Mouse (Mus musculus) forebrain, embryonic 12.5 days (tissue): ENCODE data around the gene Arid5a. TPM values are rescaled to one million over a fixed set of nuclear protein-coding genes. Genes with fewer than 3 reads are reported as not detected.
A peak's percentile ranks its signal among the peaks of the same experiment; 100 is the strongest.

Source experiments
- ATAC-seq: fragments of 200-750 bp; cut with Nextera tagmentation; 2 replicates; pipeline ENCODE4 v1.8.0; 2017; ENCODE audit warnings: moderate TSS enrichment; ENCODE audit not compliant: low FRiP score
- H3K27ac ChIP-seq: fragments of 300-500 bp; sonication (generic); 2 replicates; pipeline ENCODE4 v1.5.1; 2016; ENCODE audit warnings: mild to moderate bottlenecking
- H3K27me3 ChIP-seq: fragments of 300-500 bp; sonication (generic); 2 replicates; pipeline ENCODE4 v1.6.1; 2016; ENCODE audit warnings: mild to moderate bottlenecking
- H3K36me3 ChIP-seq: fragments of 300-500 bp; sonication (generic); replicated peaks from 2 replicates; pipeline ENCODE4 v1.6.1; 2016; ENCODE audit warnings: mild to moderate bottlenecking
- H3K4me1 ChIP-seq: fragments of 300-500 bp; sonication (generic); 2 replicates; pipeline ENCODE4 v1.6.1; 2016
- H3K4me2 ChIP-seq: fragments of 300-500 bp; sonication (generic); 2 replicates; pipeline ENCODE4 v1.6.1; 2016; ENCODE audit warnings: mild to moderate bottlenecking, moderate library complexity
- H3K4me3 ChIP-seq: fragments of 300-500 bp; sonication (generic); replicated peaks from 2 replicates; pipeline ENCODE4 v1.5.1; 2016; ENCODE audit warnings: mild to moderate bottlenecking
- H3K9ac ChIP-seq: fragments of 300-500 bp; sonication (generic); 2 replicates; pipeline ENCODE4 v1.6.1; 2016; ENCODE audit warnings: mild to moderate bottlenecking
- H3K9me3 ChIP-seq: fragments of 300-500 bp; sonication (generic); 2 replicates; pipeline ENCODE4 v1.6.1; 2016
- WGBS: fragments of 180-500 bp; shearing (Covaris S2); methylation state at CpG from one replicate; pipeline ENCODE4 v1.1.7; 2016; 5-methylcytosine and 5-hydroxymethylcytosine counted together
- polyA plus RNA-seq: library from polyadenylated mRNA; unstranded; fragments of >200 nt; fragmentation: Nextera tagmentation; extraction: Ambion mirVana; gene quantifications from 2 replicates; pipeline ENCODE4 v1.2.1, GENCODE M21; 2016

Gene Arid5a
- polyA plus RNA-seq, 1 experiment from 2014 or later: 2.0 TPM

DNA sequence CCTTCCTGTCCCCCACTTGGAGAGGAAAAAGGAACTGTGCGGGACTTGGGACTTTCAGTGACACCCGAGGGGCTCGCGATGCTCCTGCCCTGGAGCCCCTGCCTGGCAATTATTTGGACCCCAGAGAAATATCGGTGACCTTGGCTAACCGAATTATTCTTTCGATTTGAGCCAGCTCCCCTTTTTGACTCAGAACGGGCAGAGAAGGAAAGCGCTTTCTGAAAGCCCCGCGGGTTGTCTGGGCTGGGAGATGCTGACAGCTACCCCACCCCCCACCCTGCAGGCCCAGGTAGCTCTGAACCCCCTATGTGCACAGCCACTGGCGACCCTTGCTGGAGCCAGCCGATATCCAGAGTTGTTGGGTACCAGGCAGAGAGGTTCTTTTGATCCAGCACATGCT lies 8.4 kb upstream of the Arid5a start:
- Histone ChIP-seq H3K9me3 (no peaks in the 10 kb centered on the region), H3K27me3 (peaks cover 59% of the 10 kb centered on the region), H3K4me2 (no peak overlapping the region), H3K4me3 (no peak overlapping the region), H3K36me3 (no peaks in the 10 kb centered on the region), H3K4me1 (peaks cover 6% of the 10 kb centered on the region), H3K27ac (no peak overlapping the region), H3K9ac (no peak overlapping the region)
- 19% methylated on average over 13 of the region's 13 CpGs for WGBS
- no peak for ATAC-seq

DNA sequence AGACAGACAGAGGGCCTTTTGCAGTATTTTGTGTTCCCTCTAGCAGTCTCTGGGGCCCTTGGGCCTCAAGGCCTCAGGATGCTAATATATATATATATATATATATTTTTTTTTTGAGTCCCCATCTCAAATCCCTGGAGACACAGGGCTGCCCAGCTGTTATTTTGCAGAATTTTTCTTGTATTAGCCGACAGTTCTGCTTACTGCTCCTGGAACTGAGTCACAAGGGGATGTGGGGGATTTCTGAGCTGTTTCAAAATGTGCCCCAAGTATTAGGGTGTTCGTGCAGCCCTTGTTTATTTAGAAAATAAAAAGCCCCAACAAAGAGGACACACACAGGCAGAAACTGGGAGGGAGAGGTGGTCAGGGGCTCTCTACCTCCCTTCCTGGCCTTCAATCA lies 7.9 kb upstream of the Arid5a start:
- Histone ChIP-seq H3K36me3 (no peaks in the 10 kb centered on the region), H3K4me3 (no peak overlapping the region), H3K4me1 (peaks cover 6% of the 10 kb centered on the region), H3K4me2 (no peak overlapping the region), H3K9ac (no peak overlapping the region), H3K27me3 (peaks cover 64% of the 10 kb centered on the region), H3K27ac (no peak overlapping the region), H3K9me3 (no peaks in the 10 kb centered on the region)
- 75% methylated on average over 2 of the region's 2 CpGs for WGBS
- ATAC-seq: no peak

DNA sequence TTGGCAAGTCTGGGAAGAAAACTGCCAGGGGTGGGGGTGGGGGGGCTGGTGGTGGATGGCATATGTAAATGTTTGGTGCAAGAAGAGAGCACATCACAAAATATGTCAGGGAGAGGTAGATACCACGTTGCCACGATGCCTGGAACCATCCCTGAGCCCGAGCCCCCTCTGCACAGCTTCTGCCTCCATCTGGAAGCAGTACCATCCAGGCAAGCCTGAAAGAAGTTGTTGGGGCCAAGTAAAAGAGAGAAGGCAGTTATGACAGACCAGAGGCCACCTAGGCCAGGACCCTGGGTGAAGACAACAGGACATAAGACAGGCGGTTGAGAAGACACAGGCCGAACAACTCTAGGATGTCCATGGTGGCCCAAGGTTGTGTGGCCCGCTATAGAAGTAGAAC lies 7.0 kb upstream of the Arid5a start:
- no peak overlapping the region for H3K9ac ChIP-seq
- no peak for ATAC-seq
- 87% methylated on average over 6 of the region's 6 CpGs for WGBS

DNA sequence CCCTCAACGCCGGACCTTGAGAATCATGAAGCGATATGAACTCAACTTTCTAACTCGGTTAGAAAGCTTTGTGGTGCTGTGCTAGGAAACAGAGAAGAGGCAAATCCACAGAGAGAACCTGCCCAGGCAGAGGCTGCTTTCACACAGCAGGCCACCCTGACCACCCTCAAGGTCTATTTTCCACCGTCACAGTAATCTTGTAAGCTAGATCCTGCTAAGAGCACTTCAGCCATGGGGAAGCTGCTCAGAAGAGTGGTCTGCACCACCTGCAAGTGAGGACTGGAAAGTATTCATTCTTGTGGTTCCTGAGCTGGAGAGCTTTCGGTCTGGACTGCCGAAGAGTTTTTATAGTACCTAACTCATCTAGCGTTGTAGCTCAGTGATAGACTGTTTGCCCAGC lies 5.3 kb upstream of the Arid5a start:
- H3K9me3 ChIP-seq: no peaks in the 10 kb centered on the region
- no peak for ATAC-seq
- H3K4me3 ChIP-seq: no peak overlapping the region
- peaks cover 6% of the 10 kb centered on the region for H3K4me1 ChIP-seq
- H3K27me3 ChIP-seq: peaks cover 63% of the 10 kb centered on the region
- no peak overlapping the region for H3K27ac ChIP-seq
- WGBS: 76% methylated on average over 8 of the region's 8 CpGs
- H3K36me3 ChIP-seq: no peaks in the 10 kb centered on the region
- no peak overlapping the region for H3K4me2 ChIP-seq
- no peak overlapping the region for H3K9ac ChIP-seq

More for the DNA sequence above, 7.0 kb upstream of the Arid5a start:
- Histone ChIP-seq H3K9me3 (no peaks in the 10 kb centered on the region), H3K36me3 (no peaks in the 10 kb centered on the region), H3K4me3 (no peak overlapping the region), H3K27ac (no peak overlapping the region), H3K4me2 (no peak overlapping the region), H3K4me1 (peaks cover 6% of the 10 kb centered on the region), H3K27me3 (peaks cover 68% of the 10 kb centered on the region)

DNA sequence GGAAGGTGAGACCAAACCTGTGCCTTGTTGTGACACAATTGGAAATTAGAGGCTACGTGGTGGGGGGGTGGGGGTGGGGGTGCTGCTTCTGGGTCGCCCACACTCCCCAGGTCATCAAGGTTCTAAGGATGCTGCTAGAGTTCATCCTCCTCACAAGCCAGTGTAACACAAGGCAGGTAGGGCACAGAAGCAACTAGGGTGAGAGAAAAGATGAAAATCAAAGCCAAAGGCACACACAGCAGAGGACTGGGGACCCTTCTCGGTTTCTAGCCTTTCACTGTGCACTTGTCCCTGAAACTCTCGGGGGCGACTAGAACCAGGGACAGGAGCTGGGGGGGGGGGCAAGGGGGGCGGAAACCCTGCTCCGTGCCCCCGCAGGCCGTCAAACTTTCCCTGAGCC lies 4.6 kb upstream of the Arid5a start:
- Histone ChIP-seq H3K4me3 (peak overlapping the region; percentile 35), H3K36me3 (no peaks in the 10 kb centered on the region), H3K27me3 (peaks cover 57% of the 10 kb centered on the region), H3K27ac (0 out of 2 replicates have a peak overlapping the region, but pooled peaks have one; percentile 20), H3K4me1 (peaks cover 6% of the 10 kb centered on the region), H3K9ac (peak overlapping the region; percentile 47), H3K9me3 (no peaks in the 10 kb centered on the region), H3K4me2 (peak overlapping the region; percentile 65)
- 13% methylated on average over 9 of the region's 9 CpGs for WGBS
- ATAC-seq: peak; percentile 0; the same call in 1 of the 2 replicates

DNA sequence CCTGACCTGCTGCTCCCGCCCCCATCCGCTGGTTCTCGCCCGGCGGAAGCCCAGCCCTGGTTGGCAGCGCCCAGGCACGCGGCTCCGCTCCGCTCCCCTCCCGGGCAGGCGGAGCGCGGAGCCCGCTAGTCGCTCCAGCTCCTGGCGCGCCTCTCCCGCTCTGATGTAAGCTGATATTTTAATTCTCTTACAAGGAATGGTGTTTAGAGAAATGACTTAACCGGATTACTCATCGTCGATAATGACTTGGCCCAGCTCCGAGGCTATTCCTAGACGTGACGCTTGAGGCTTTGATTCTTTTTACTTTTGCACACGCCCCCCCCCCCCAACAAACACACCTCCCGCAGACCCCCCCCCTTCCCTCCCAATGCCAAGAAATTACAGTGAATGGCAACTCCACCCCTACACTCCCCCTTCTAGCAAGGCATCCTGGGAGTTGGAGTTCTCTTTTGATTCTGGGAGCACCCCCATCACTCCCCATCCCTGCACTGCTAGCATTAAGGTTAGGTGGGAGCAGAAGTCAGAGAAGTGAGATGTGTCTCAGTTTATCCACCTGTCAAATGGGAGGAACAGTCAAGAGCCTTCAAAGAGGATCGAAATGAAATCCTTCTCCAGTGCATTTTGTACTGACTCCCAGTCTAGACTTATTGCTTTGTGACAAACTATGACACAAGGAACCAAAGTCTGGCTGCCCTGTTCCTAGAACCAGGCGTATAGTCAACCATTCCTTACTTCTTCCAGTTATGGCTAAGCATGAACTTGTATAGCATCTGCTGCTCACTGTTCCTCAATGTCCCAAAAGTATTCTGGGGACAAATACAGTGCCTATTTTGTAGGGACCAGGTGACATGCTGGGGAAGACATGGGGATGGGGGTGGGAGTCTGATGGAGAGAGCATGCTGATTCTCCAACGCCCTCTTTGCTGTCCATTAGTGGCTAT lies 3.9 kb upstream of the Arid5a start:
- no peaks in the 10 kb centered on the region for H3K36me3 ChIP-seq
- WGBS: 9% methylated on average over 30 of the region's 30 CpGs
- H3K9ac ChIP-seq: peak overlapping the region; percentile 47
- 0 out of 2 replicates have a peak overlapping the region, but pooled peaks have one; percentile 20 for H3K27ac ChIP-seq
- peak; percentile 28; the same call in 1 of the 2 replicates for ATAC-seq
- H3K4me1 ChIP-seq: peaks cover 11% of the 10 kb centered on the region
- H3K27me3 ChIP-seq: peaks cover 55% of the 10 kb centered on the region
- H3K4me3 ChIP-seq: peak overlapping the region; percentile 35
- peak overlapping the region; percentile 65 for H3K4me2 ChIP-seq
- no peaks in the 10 kb centered on the region for H3K9me3 ChIP-seq

DNA sequence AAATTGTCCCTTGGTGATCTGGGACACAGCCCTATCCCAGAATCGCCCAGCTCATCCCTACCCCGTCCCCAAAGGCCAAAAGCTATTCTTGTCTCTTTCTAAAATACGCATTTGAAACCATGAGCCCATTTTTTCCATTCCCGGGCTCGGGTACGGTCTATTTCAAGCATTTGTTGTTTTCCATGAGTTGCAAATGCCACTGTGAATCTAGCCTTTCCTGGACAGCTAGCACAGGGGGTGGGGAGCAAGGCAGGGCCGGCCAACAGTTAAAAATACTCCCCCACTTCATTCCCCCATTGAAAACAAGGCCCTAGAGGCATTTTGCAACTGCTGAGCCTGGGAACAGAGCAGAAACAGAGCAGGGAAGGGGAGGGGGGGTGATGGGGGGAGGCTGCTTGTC lies 2.8 kb upstream of the Arid5a start:
- H3K4me2 ChIP-seq: no peak overlapping the region
- H3K4me3 ChIP-seq: no peak overlapping the region
- no peak overlapping the region for H3K27ac ChIP-seq
- H3K9ac ChIP-seq: no peak overlapping the region
- ATAC-seq: no peak
- no peaks in the 10 kb centered on the region for H3K36me3 ChIP-seq
- H3K27me3 ChIP-seq: peaks cover 57% of the 10 kb centered on the region
- peaks cover 22% of the 10 kb centered on the region for H3K4me1 ChIP-seq
- 79% methylated on average over 7 of the region's 7 CpGs for WGBS
- no peaks in the 10 kb centered on the region for H3K9me3 ChIP-seq

DNA sequence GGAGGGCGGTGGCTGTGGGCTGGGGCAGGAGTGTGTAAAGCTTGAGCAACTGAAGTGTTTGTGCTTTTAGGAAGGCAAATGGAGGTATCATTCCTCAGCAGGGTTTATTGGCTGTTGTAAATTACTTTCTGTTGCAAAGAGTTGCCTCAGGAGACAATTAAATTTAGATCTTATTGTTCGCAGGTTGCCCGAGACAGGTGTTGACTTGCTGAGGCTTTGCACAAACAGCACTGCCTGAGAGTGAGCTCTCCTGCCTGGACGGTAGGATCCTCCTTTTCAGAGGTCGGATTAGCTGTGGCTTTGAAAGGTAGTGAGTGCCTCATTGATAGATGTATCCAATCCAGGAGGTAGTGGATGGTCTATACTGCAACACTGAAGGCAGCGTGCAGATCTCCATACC lies 1.4 kb upstream of the Arid5a start:
- Histone ChIP-seq H3K4me1 (peaks cover 24% of the 10 kb centered on the region), H3K27me3 (peaks cover 56% of the 10 kb centered on the region), H3K4me3 (no peak overlapping the region), H3K36me3 (no peaks in the 10 kb centered on the region), H3K9ac (no peak overlapping the region), H3K27ac (no peak overlapping the region), H3K9me3 (no peaks in the 10 kb centered on the region), H3K4me2 (no peak overlapping the region)
- no peak for ATAC-seq
- WGBS: 77% methylated on average over 6 of the region's 6 CpGs

DNA sequence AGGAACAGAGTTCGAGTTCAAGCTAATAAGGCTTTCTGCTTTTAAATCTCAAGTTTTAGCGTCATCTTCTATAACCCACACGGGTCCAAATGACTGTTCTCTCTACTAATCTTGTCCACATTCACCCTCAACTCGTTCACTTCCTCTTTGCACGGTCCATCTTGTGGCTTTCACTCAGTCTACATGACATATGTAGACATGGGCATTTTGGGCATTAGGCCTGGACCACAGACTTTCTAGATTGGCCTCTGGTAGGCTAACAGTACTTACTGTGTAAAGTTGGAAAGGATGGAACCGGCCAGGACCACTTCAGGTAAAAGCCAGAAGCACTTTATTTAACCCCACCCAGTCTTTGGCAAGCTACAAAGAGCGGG lies 425 bp upstream of the Arid5a start:
- no peak overlapping the region for H3K9ac ChIP-seq
- 69% methylated on average over 7 of the region's 7 CpGs for WGBS
- H3K27ac ChIP-seq: no peak overlapping the region
- H3K4me1 ChIP-seq: peaks cover 24% of the 10 kb centered on the region
- no peaks in the 10 kb centered on the region for H3K36me3 ChIP-seq
- no peaks in the 10 kb centered on the region for H3K9me3 ChIP-seq
- H3K4me3 ChIP-seq: no peak overlapping the region
- peak; percentile 24 for ATAC-seq
- H3K4me2 ChIP-seq: no peak overlapping the region
- peaks cover 46% of the 10 kb centered on the region for H3K27me3 ChIP-seq

DNA sequence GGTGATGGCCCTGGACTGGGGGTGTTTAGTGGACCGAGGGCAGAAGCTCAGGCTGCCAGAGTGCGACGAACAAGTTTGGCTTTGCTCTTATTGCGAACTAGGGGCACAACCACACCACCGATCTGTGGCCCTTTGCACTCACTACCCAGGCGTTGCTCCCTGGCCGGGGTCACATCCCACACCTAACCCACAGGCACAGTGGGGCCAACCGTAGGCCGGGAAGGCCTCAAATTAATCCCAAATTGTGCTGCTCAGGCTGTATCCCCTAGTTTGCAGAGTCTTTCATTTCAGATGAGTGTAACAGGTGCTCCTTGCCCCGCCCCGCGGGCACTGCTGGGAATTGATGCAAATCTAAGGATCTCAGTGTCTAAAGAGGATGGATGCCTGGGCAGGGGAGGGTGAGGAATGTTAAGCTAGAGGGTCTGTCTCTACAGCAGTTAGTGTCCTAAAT lies 943 bp downstream of the Arid5a start:
- Histone ChIP-seq H3K36me3 (no peaks in the 10 kb centered on the region), H3K27me3 (peaks cover 39% of the 10 kb centered on the region), H3K9me3 (no peaks in the 10 kb centered on the region), H3K9ac (peak overlapping the region; percentile 44), H3K4me3 (peak overlapping the region; percentile 53), H3K27ac (no peak overlapping the region), H3K4me2 (peak overlapping the region; percentile 80), H3K4me1 (peaks cover 18% of the 10 kb centered on the region)
- ATAC-seq: no peak
- 5% methylated on average over 12 of the region's 12 CpGs for WGBS

DNA sequence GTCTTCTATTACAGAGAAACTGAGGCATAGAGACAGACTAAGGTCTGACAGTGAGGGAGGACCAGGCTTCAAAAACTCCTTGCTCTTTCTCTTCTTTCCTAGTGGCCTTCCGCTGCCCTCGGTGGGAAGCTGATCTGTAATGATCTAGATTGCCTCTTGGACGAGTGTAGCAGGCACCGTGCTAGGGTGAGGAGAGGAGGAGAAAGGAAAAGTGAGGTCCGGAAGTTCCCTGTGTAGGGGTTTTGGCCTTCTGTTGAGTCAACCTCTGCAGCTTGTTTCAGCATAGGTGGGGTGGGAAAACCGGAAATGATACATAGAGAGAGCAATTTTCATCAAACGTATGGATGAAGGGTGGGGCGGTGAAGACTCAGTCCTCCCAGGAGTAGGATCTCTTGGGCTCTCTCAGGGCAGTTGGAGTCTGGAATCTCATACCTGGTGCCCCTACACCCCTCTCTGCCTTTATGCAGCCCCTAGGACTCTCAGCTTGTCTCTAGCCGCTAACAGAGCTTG lies 1.5 kb downstream of the Arid5a start:
- peaks cover 18% of the 10 kb centered on the region for H3K4me1 ChIP-seq
- H3K27me3 ChIP-seq: peaks cover 35% of the 10 kb centered on the region
- no peak overlapping the region for H3K4me3 ChIP-seq
- no peak overlapping the region for H3K4me2 ChIP-seq
- 55% methylated on average over 9 of the region's 9 CpGs for WGBS
- H3K9ac ChIP-seq: no peak overlapping the region
- no peak overlapping the region for H3K27ac ChIP-seq
- H3K9me3 ChIP-seq: no peaks in the 10 kb centered on the region
- no peaks in the 10 kb centered on the region for H3K36me3 ChIP-seq
- no peak for ATAC-seq

DNA sequence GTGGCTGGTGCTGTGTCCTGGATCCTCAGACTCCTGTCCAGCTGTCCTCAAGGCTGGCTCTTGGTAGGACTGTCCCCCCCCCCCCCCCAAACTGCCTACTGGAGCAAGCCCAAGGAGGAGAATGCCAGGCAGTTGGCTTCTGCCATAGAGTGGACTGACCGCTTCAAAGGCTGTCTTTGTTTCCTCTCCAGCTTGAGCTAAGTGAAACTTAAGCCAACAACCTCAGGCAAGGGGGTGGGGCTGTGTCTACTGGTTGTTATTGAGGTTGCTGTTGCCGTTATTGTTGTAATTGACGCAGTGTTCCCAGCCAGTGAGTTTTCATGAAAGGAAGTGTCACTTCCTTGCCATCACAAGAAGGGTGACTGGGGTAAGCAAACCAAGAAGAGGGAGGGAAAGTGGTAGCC lies 2.0 kb downstream of the Arid5a start:
- no peak overlapping the region for H3K4me2 ChIP-seq

More for the DNA sequence above, 2.0 kb downstream of the Arid5a start:
- ATAC-seq: no peak
- Histone ChIP-seq H3K4me3 (no peak overlapping the region), H3K4me1 (peaks cover 18% of the 10 kb centered on the region), H3K27ac (no peak overlapping the region), H3K9me3 (no peaks in the 10 kb centered on the region), H3K9ac (no peak overlapping the region), H3K27me3 (peaks cover 30% of the 10 kb centered on the region), H3K36me3 (no peaks in the 10 kb centered on the region)
- WGBS: 10% methylated on average over 3 of the region's 3 CpGs
